Mouse (Mus musculus) G1E (cell line): ENCODE data around the gene 2210011C24Rik.
"Not testable (repeated sequence)": the region's sequence is repeated elsewhere in the genome, so short reads cannot be mapped to it uniquely, and the experiment has no call there.

Experiments
- CTCF ChIP-seq: IDR thresholded peaks from 2 replicates; pipeline ENCODE4 v1.5.1; 2012; ENCODE audit warnings: low read depth, low read length, inconsistent platforms, mixed read lengths
- GATA1 ChIP-seq: IDR thresholded peaks from 2 replicates; pipeline ENCODE4 v1.6.1; 2012; ENCODE audit warnings: borderline replicate concordance, low read length, inconsistent platforms, mixed read lengths
- POLR2AphosphoS5 ChIP-seq: IDR thresholded peaks from 2 replicates; pipeline ENCODE4 v1.6.1; 2012; ENCODE audit warnings: low read depth, low read length, inconsistent platforms; ENCODE audit not compliant: insufficient replicate concordance

DNA sequence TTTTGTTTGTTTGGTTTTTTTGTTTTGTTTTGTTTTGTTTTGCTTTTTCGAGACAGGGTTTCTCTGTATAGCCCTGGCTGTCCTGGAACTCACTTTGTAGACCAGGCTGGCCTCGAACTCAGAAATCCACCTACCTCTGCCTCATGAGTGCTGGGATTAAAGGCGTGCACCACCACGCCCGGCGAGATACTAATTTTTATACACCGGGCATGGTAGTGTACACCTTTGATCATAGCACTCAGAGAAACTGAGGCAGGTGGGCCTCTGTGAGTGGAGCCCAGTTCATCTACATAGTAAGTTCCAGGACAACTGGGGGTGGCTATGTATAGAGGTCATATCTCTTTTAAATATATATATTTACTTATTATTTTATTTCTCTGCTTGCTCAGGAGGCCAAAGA, 6.5 kb downstream of the 2210011C24Rik start:
- TF ChIP-seq CTCF, GATA1, POLR2AphosphoS5: not testable (repeated sequence)
